Mouse (Mus musculus): ENCODE results near the gene Oscar.
A peak's percentile ranks its signal among the peaks of the same experiment; 100 is the strongest.
"Not testable (repeated sequence)": the region's sequence is repeated elsewhere in the genome, so short reads cannot be mapped to it uniquely, and the experiment has no call there.

The Oscar gene

GRCm38 (mm10) chr7:3609082-3609481, 6.9 kb downstream of the Oscar start:
- no peak for DNase-seq

DNA sequence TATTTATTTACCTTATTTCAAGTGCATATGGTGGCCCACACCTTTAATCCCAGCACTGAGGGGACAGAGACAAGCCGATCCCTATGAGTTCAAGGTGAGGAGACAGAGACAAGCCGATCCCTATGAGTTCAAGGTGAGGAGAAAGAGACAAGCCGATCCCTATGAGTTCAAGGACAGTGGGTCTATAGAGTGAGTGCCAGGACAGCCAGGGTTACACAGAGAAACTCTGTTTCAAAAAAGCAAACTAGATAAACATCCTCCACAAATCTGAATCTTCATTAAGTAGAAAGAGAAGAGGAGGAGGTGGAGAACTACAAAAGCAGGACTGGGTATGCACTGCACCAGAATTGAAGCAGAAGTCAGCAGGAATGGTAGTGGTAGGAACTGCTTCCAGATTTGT, 7.3 kb downstream of the Oscar start:
- DNase-seq, result no peak

DNA sequence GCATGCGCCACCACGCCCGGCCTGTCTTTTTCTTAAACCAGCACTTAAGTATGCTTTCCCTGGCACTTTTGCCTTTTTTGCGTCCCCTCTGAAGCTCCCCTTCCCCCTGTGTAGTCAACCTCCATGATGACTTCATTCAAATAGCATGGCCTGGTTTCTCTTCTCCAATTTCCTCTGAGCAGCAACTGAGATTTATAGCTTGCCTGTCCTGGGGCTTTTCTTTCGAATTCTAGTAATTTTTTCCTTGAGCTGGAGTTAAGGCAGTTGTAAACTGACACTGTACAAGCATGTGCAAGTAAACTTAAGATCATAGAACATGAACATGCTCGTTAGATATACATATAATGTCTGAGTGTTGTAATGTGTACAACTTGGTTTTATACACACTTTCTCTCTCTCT, 8.6 kb downstream of the Oscar start:
- DNase-seq, result no peak

GRCm38 (mm10) chr7:3606798-3607197, 9.2 kb downstream of the Oscar start:
- DNase-seq, result no peak

GRCm38 (mm10) chr7:3601119-3601518, 14.8 kb downstream of the Oscar start:
- peak; percentile 65 for DNase-seq

DNA sequence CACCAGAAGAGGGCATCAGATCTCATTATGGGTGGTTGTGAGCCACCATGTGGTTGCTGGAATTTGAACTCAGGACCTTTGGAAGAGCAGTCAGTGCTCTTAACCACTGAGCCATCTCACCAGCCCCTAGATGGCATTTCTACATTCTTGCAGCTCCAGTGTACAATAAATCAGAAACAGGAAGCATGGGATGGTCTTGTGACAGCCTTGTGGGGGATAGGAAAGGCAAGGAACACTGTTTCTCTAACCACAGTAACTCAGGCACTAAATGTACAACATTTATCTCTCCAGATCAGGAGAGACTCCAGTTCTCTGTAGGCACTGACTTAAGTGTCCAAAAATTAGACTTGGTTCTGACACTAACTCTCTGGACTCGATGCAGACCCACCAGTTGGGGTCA, 18.2 kb downstream of the Oscar start:
- not testable (repeated sequence) for DNase-seq

DNA sequence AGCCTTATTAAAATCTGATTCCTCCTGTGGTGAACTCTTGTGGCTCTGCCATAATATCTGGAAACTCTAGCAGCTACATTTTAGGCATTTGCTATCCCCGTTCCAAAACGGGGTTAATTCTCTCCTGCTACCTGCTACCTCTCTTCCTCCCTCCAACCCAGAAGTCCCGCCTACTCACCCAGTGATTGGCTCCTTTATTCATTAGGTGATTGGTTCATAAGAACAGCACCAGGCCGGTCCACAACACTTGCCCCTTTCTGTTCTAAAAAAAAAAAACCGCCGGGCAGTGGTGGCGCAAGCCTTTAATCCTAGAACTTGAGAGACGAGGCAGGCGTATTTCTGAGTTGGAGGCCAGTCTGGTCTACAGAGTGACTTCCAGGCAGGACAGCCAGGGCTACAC, 20.8 kb downstream of the Oscar start:
- no peak for DNase-seq

- no peak for DNase-seq
Observed at GRCm38 (mm10) chr7:3594686-3595085, 21.3 kb downstream of the Oscar start.

DNA sequence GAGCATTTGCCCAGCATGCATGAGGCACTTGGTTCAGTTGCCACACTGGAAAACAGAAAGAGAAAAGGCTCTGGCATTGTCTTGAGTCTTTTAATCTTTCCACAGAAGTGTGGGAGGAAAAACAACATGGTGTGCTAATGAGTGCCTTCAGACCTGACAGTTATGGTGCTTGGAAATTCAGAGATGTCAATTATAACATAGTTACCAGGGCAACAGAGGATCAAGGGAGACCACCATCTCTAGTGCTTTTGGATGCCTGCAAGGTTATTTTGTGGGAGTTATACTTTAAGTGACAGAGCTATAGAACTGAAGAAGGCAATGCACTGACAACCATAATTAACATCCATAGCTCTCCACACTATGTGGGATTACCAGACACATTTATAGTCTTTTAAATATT, 22.1 kb downstream of the Oscar start:
- no peak for DNase-seq

GRCm38 (mm10) chr7:3591534-3591933, 24.4 kb downstream of the Oscar start:
- DNase-seq, result no peak

GRCm38 (mm10) chr7:3590550-3590949, 25.4 kb downstream of the Oscar start:
- no peak for DNase-seq

DNA sequence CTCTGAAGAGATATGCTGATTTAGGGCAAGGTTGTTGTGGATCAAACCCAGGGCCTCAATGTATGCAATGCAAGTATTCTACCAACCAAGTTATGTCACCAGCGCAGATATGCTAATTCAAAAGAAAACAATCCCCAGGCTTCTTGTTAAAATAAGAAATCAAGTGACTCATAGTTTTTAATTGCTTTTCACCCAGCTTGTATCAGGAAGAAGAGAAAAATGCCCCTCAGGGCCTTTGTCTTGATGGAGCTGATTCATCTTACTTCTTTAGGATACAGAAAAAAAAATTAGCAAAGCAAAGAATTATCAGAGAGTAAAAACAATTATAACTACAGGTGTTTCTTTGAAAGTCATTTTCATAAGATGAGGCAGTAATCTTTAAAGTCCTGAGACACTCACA, 28.7 kb downstream of the Oscar start:
- DNase-seq, result no peak

- no peak for DNase-seq
Observed at GRCm38 (mm10) chr7:3586255-3586654, 29.7 kb downstream of the Oscar start.

DNA sequence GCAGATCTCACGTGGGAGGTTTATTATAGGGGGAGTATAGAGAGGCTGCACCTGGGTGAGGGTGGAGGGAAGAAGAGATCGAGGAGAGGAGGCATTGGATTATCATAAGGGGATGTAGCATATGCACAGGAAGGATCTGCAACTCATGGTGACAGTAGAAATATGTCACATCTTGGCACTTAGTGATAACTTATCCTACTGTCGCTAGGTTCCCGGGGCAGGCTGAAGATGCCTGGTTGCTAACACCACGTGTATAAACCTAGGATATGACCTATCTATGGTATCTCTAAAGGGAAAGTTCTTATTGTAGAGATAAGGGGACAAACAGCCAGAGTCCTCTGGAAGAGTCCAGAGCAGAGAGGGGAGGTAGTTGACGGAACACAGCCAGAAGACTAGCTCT, 30.2 kb downstream of the Oscar start:
- no peak for DNase-seq

DNA sequence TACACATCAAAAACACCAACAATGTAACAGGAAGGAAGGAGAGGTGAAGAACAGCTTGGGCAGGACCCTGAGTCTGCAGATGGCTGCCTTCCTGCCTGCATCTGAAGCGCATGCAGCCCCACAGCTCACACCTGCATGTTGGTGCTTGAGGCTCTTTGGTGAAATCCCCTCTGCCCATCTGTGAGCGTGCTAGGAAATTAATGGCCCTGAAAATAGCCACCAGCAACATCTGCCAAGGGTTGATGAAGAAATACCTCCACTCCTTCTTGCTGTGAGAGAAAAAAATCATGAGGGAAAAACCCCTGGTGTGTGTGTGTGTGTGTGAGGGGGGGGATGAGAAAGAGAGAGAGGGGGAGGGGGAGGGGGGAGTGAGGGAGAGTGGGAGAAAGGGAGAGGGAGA, 35.9 kb downstream of the Oscar start:
- DNase-seq, result no peak

GRCm38 (mm10) chr7:3578952-3579546, 36.9 kb downstream of the Oscar start:
- DNase-seq, result no peak

- no peak for DNase-seq
Observed at GRCm38 (mm10) chr7:3578196-3578595, 37.8 kb downstream of the Oscar start.

GRCm38 (mm10) chr7:3576354-3577124, 39.4 kb downstream of the Oscar start:
- DNase-seq, result no peak

DNA sequence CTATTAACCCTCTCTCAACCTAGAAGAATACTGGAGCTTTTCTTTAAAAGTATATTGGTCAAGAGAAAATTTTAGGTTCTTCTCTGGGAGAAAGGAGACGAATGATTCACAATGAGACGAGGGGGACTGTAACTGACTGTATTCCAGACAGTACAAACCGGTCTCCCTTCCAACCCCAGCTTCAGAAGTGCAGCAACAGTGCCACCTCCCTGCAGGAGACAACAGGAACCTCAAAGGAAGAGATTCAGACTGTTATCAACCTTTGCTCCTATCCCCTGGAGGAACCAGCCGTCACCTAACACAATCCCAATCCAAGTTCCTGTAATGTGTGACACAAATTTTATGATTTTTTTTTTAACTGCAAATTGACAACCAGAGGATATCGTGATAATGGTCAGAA, 41.7 kb downstream of the Oscar start:
- peak; percentile 31 for DNase-seq

- no peak for DNase-seq
Observed at GRCm38 (mm10) chr7:3571847-3572246, 44.1 kb downstream of the Oscar start.

GRCm38 (mm10) chr7:3570580-3570979, 45.4 kb downstream of the Oscar start:
- not testable (repeated sequence) for DNase-seq

GRCm38 (mm10) chr7:3569725-3570124, 46.2 kb downstream of the Oscar start:
- no peak for DNase-seq

GRCm38 (mm10) chr7:3567336-3567735, 48.6 kb downstream of the Oscar start:
- DNase-seq, result no peak
